Mouse (Mus musculus) kidney, embryonic 14.5 days (tissue): ENCODE measurements around the gene Lgr6. TPM values are rescaled to one million over a fixed set of nuclear protein-coding genes. Genes with fewer than 3 reads are reported as not detected.

Experiments used
- ATAC-seq: fragments of 200-750 bp; cut with Nextera tagmentation; 2 replicates; pipeline ENCODE4 v1.8.0; 2017; ENCODE audit warnings: moderate number of reproducible peaks, mild to moderate bottlenecking, moderate TSS enrichment, moderate library complexity; ENCODE audit not compliant: low FRiP score, low TSS enrichment
- H3K27ac ChIP-seq: fragments of 300-500 bp; sonication (generic); 2 replicates; pipeline ENCODE4 v1.5.1; 2014; ENCODE audit warnings: low read depth, mild to moderate bottlenecking, low read length, moderate library complexity, mixed read lengths
- H3K27me3 ChIP-seq: fragments of 300-500 bp; sonication (generic); 2 replicates; pipeline ENCODE4 v1.6.1; 2014; ENCODE audit warnings: mild to moderate bottlenecking, low read length; ENCODE audit not compliant: control insufficient read depth, insufficient read depth
- H3K36me3 ChIP-seq: fragments of 300-500 bp; sonication (generic); 2 replicates; pipeline ENCODE4 v1.6.1; 2014; ENCODE audit warnings: low read length, mixed read lengths; ENCODE audit not compliant: control insufficient read depth, insufficient read depth
- H3K4me1 ChIP-seq: fragments of 300-500 bp; sonication (generic); 2 replicates; pipeline ENCODE4 v1.6.1; 2014; ENCODE audit warnings: low read length, mixed read lengths; ENCODE audit not compliant: control insufficient read depth, insufficient read depth
- H3K4me2 ChIP-seq: fragments of 300-500 bp; sonication (generic); replicated peaks from 2 replicates; pipeline ENCODE4 v1.6.1; 2014; ENCODE audit warnings: low read depth, mild to moderate bottlenecking, low read length
- H3K4me3 ChIP-seq: fragments of 300-500 bp; sonication (generic); 2 replicates; pipeline ENCODE4 v1.5.1; 2014; ENCODE audit warnings: mild to moderate bottlenecking, low read length
- H3K9ac ChIP-seq: fragments of 300-500 bp; sonication (generic); 2 replicates; pipeline ENCODE4 v1.6.1; 2014; ENCODE audit warnings: low read depth, mild to moderate bottlenecking, low read length, moderate library complexity
- H3K9me3 ChIP-seq: fragments of 300-500 bp; sonication (generic); 2 replicates; pipeline ENCODE4 v1.6.1; 2016; ENCODE audit warnings: low read length; ENCODE audit not compliant: control insufficient read depth
- WGBS: fragments of 180-500 bp; shearing (Covaris S2); extraction: QIAGEN DNeasy Blood & Tissue Kit; methylation state at CpG from one replicate; pipeline ENCODE4 v1.1.7; 2014; 5-methylcytosine and 5-hydroxymethylcytosine counted together
- polyA plus RNA-seq: library from polyadenylated mRNA; unstranded; fragments of >200 nt; fragmentation: Nextera tagmentation; extraction: Ambion mirVana; gene quantifications from 2 replicates; pipeline ENCODE4 v1.2.1, GENCODE M21; 2014

Gene Lgr6
- polyA plus RNA-seq, 1 experiment from 2014 or later = 0.66 TPM

- no peaks in the 10 kb centered on the region for H3K4me1 ChIP-seq
- peak within 1 kb of the TSS; percentile 62 for H3K4me3 ChIP-seq
- ATAC-seq = peak; percentile 100
- peak within 1 kb of the TSS; percentile 66 for H3K4me2 ChIP-seq
- no peak within 1 kb of the TSS for H3K27ac ChIP-seq
- H3K9ac ChIP-seq = peak within 1 kb of the TSS; percentile 66
- no peaks in the 10 kb centered on the region for H3K36me3 ChIP-seq
- H3K9me3 ChIP-seq = no peaks in the 10 kb centered on the region
- H3K27me3 ChIP-seq = no peaks in the 10 kb centered on the region
- WGBS = 2% methylated on average over 50 of the region's 50 CpGs
Observed at GRCm38 (mm10) chr1:134962053-134962803, 142.8 kb downstream of the Lgr6 start, which contains the start of gene Ube2t. TSS of gene Ube2t (plus strand) at chr1:134962565.

GRCm38 (mm10) chr1:134960634-134961033 lies 144.4 kb downstream of the Lgr6 start:
- no peaks in the 10 kb centered on the region for H3K27me3 ChIP-seq
- H3K4me3 ChIP-seq = no peak overlapping the region
- 61% methylated on average over 7 of the region's 7 CpGs for WGBS
- no peaks in the 10 kb centered on the region for H3K9me3 ChIP-seq
- H3K36me3 ChIP-seq = no peaks in the 10 kb centered on the region
- no peak for ATAC-seq
- H3K9ac ChIP-seq = no peak overlapping the region
- H3K4me2 ChIP-seq = no peak overlapping the region
- H3K4me1 ChIP-seq = no peaks in the 10 kb centered on the region
- H3K27ac ChIP-seq = no peak overlapping the region

DNA sequence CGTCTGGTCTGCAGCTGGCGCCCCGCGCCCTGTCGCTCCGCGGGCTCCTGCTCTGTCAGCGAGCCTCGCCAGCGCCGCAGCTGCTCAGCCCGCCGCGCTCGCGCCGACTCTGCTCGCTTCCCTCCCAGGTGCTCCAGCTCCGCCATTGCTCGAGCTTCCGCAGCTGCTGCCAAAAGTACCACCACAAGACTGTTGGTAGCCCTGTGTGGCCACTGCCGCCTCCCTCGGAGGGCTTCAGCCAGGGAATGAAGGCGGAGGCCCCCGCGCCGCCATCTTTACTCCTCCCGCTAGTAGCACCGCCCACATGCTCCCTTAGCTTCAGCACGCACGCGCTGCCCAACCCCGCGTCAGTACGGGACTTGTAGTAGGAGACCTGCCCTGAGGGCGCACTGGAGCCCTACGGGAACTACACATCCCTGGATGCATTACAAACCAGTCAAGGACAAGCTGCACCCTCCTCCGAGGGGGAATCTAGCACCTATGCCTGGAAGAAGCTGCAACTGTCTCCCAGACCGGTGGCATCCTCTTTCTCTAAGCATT lies 149.4 kb downstream of the Lgr6 start, which contains the start of gene Ppp1r12b:
TSS of gene Ppp1r12b (minus strand) at position 306 of the 540 bp plus-strand sequence.
- Histone ChIP-seq H3K36me3 (no peaks in the 10 kb centered on the region), H3K27me3 (no peaks in the 10 kb centered on the region), H3K4me1 (no peaks in the 10 kb centered on the region), H3K9me3 (no peaks in the 10 kb centered on the region), H3K4me3 (peak within 1 kb of the TSS; percentile 64), H3K27ac (peak within 1 kb of the TSS; percentile 76), H3K9ac (peak within 1 kb of the TSS; percentile 86), H3K4me2 (peak within 1 kb of the TSS; percentile 72)
- ATAC-seq = peak; percentile 99
- under 1% methylated on average over 39 of the region's 39 CpGs for WGBS

GRCm38 (mm10) chr1:134955050-134955636 lies 149.9 kb downstream of the Lgr6 start:
- WGBS = 5% methylated on average over 16 of the region's 16 CpGs

DNA sequence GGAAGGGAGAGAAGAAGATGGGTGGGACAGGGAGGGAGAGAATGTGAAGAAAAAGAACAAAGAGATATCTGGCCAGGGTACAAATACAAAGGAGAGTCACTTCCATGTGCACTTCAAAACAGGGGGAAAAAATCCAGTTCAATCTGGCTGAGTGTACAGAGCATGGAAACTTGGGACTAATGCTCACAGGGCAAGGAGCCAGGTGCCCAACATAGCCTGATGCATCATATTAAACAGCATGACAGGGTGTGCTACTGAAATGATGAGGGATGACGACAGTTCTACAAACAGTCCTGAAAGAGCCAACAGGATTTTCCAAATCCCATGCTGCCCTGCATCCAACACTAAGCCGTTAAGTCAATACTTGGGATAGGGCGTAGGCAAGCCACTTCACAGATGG lies 155.1 kb downstream of the Lgr6 start:
- Histone ChIP-seq H3K4me3 (no peak overlapping the region), H3K9ac (no peak overlapping the region), H3K4me1 (no peaks in the 10 kb centered on the region), H3K27me3 (no peaks in the 10 kb centered on the region), H3K27ac (no peak overlapping the region), H3K36me3 (no peaks in the 10 kb centered on the region), H3K9me3 (no peaks in the 10 kb centered on the region), H3K4me2 (no peak overlapping the region)
- WGBS = 92% methylated on average over 3 of the region's 3 CpGs
- no peak for ATAC-seq

More at GRCm38 (mm10) chr1:134955050-134955636, 149.9 kb downstream of the Lgr6 start:
- H3K27me3 ChIP-seq = no peaks in the 10 kb centered on the region
- peak overlapping the region; percentile 72 for H3K4me2 ChIP-seq
- peak; percentile 59 for ATAC-seq
- H3K4me3 ChIP-seq = peak overlapping the region; percentile 64
- no peaks in the 10 kb centered on the region for H3K4me1 ChIP-seq
- no peaks in the 10 kb centered on the region for H3K9me3 ChIP-seq
- peak overlapping the region; percentile 76; the same call in 1 of the 2 replicates for H3K27ac ChIP-seq
- H3K36me3 ChIP-seq = no peaks in the 10 kb centered on the region
- H3K9ac ChIP-seq = peak overlapping the region; percentile 86

GRCm38 (mm10) chr1:134947590-134947989 lies 157.5 kb downstream of the Lgr6 start:
- Histone ChIP-seq H3K9ac (no peak overlapping the region), H3K4me1 (no peaks in the 10 kb centered on the region), H3K36me3 (no peaks in the 10 kb centered on the region), H3K4me2 (no peak overlapping the region), H3K27me3 (no peaks in the 10 kb centered on the region), H3K27ac (no peak overlapping the region), H3K9me3 (no peaks in the 10 kb centered on the region), H3K4me3 (no peak overlapping the region)
- WGBS = 89% methylated on average over 7 of the region's 7 CpGs
- no peak for ATAC-seq

GRCm38 (mm10) chr1:134942898-134943297 lies 162.2 kb downstream of the Lgr6 start:
- Histone ChIP-seq H3K36me3 (no peaks in the 10 kb centered on the region), H3K4me1 (peaks cover 15% of the 10 kb centered on the region; the same call in 1 of the 2 replicates), H3K4me3 (no peak overlapping the region), H3K9ac (no peak overlapping the region), H3K27ac (no peak overlapping the region), H3K9me3 (no peaks in the 10 kb centered on the region), H3K4me2 (no peak overlapping the region), H3K27me3 (no peaks in the 10 kb centered on the region)
- no peak for ATAC-seq
- WGBS = 90% methylated on average over 2 of the region's 2 CpGs

- no peaks in the 10 kb centered on the region for H3K9me3 ChIP-seq
- no peaks in the 10 kb centered on the region for H3K36me3 ChIP-seq
- no peak for ATAC-seq
- peaks cover 15% of the 10 kb centered on the region; the same call in 1 of the 2 replicates for H3K4me1 ChIP-seq
- H3K27ac ChIP-seq = no peak overlapping the region
- WGBS = 24% methylated on average over 4 of the region's 4 CpGs
- no peak overlapping the region for H3K4me3 ChIP-seq
- no peak overlapping the region for H3K9ac ChIP-seq
- no peaks in the 10 kb centered on the region for H3K27me3 ChIP-seq
- H3K4me2 ChIP-seq = no peak overlapping the region
Observed at GRCm38 (mm10) chr1:134940863-134941262, 164.2 kb downstream of the Lgr6 start.

GRCm38 (mm10) chr1:134938233-134938632 lies 166.8 kb downstream of the Lgr6 start:
- Histone ChIP-seq H3K4me1 (peaks cover 15% of the 10 kb centered on the region; the same call in 1 of the 2 replicates), H3K27me3 (no peaks in the 10 kb centered on the region), H3K4me2 (no peak overlapping the region), H3K9ac (no peak overlapping the region), H3K4me3 (no peak overlapping the region), H3K9me3 (no peaks in the 10 kb centered on the region), H3K36me3 (no peaks in the 10 kb centered on the region), H3K27ac (no peak overlapping the region)
- ATAC-seq = no peak
- WGBS = 93% methylated on average over 1 of the region's 1 CpGs
